Mouse (Mus musculus): ENCODE measurements around the gene Itgb3.

DNA sequence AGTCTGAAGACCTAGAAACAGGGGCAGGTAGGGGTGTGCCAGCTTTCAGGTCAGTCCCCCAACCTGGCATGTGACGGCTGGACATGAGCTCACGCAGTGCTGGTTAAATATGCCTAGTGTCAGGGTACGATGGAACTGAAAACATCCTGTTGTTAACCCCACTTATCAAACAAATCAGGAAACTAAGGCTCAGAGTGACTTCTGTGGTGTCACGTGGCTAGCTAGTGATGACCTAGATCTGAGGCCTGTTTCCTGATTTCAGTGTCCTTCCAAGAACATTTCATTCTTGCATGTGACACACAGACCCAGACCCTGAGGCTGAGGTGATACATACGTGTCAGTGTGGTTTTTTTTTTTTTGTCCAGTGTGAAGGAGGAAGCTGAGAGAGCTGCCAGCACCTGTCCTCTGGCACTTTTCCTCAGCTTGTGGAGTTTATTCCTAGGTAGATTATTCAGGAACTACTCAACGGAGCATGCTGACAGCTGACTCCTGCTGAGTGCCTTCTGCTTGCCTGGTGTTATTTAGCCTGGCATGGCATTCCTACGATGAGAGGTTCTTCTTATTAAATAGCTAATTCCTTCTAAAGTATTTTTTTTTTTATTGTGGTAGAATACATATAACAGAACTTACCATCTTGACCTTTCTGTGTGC is 22.5 kb downstream of the Itgb3 start:
- TF ChIP-seq CTCF (IDR thresholded peaks at IDR 0.05; ENCODE audit: low read depth) (no peak), EP300 (IDR thresholded peaks at IDR 0.05; ENCODE audit: low read depth) (no peak)

All from liver, postnatal 0 days (tissue).